Mouse (Mus musculus) heart, postnatal 0 days (tissue): ENCODE measurements at regions not wholly inside any gene's neighbourhood (a gene's known extent, or its start where the extent isn't known, plus 50 kb on each side); places are given as distances from the start of the nearest gene placed in this dataset.

ENCODE experiments used
- CTCF ChIP-seq: IDR thresholded peaks from 2 replicates; pipeline ENCODE4 v1.5.1; 2016; ENCODE audit warnings: antibody characterized with exemption, control low read depth, low read depth
- EP300 ChIP-seq: IDR thresholded peaks from 2 replicates; pipeline ENCODE4 v1.6.1; 2016; ENCODE audit warnings: antibody characterized with exemption, low read depth

- TF ChIP-seq CTCF: no peak
- no peak for TF ChIP-seq EP300
Measured at GRCm38 (mm10) chr10:37247121-37247520, 108.4 kb upstream of the Marcks start.
